Mouse (Mus musculus) adrenal gland, postnatal 14 days (tissue): ENCODE measurements around the gene Ppfibp2. TPM values are rescaled to one million over a fixed set of nuclear protein-coding genes. Genes with fewer than 3 reads are reported as not detected.

Source experiments
- DNase-seq: peaks from one replicate; pipeline ENCODE4 v3.0.0; 2021; ENCODE audit warnings: mixed read lengths
- total RNA-seq: library from RNA; stranded (reverse); gene quantifications from 2 replicates; pipeline ENCODE4 v1.2.3, GENCODE M21; 2021

The Ppfibp2 gene
- total RNA-seq, 1 experiment from 2014 or later = 7.8 TPM

DNA sequence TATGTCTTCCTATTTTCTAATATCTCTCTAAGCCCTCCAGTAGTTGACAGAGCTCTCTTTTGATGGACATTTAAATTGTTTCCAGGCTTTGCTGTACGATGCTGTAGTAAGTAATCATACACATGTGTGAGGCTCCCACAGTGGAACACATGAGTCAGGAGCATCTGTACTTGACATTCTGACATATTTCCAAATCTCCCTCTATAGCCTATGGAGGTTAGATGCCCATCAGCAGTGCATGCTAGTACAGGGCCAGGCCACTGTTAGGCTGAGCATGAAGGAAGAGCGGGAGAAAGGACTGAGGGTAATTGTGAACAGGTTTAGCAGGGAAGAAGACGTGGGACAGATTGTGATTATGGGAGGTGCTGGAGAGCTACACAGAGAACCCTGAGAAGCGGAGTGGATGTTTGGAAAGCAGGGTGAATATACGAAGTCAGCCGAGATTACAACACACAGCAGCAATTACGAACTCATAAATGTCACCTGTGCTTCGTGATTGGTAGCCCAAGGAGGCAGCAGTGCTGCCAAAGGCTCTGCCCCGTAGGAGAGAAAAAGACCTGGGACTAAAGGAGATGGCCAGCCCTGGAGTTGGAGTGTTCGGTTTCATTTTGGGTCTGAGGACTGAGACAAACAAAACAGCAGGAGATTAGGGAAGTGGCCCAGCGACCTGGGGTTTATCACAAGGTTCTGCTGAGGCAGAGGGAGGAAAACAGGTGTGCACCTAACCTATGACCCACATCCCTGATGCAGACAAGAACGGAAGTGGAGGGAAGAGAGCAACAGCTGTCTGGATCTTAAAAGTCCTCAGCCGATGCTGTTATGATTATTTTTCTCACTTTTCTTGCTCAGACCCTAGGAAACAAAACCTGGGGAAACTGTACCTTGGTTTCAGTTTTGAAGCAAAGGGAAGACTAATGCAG is 107.7 kb downstream of the Ppfibp2 start:
- no peak for DNase-seq

DNA sequence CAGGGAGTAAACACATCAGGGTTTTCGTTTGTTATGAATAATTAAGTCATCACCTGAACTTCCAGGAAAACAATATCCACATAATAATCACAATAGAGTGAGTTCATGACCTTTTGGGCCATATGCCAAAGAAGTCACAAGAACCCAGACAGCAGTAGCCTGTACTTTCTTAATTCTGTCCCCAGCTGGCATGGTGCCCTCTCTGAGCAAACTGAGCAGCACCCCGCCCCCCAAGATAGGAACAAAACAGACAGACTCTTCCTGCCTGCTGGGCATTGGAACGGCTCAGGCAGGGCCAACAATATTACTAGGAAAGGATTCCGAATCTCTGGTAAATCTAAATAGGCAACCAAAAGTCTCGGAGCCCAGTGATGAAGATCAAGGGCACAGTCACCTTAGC is 110.9 kb downstream of the Ppfibp2 start:
- peak; percentile 54 for DNase-seq

DNA sequence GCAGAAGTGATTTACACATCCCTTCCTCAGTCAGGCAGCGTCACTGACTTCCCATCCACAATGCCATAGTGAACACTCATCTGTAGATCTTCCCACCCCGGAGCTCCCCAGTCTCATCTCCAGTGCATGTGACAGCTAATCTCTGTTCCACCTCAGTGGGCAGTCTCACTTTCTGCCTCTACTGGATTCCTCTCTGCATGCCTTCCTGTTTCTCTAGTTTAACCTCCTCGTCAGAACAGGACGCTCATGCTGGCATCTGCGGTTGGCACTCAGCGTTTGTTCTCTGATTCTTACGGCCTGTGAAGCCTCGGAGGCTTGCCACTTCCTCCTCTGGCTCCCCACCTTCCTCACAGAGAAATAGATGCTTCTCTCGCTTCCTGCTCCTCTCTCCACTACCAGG is 112.6 kb downstream of the Ppfibp2 start:
- no peak for DNase-seq

DNA sequence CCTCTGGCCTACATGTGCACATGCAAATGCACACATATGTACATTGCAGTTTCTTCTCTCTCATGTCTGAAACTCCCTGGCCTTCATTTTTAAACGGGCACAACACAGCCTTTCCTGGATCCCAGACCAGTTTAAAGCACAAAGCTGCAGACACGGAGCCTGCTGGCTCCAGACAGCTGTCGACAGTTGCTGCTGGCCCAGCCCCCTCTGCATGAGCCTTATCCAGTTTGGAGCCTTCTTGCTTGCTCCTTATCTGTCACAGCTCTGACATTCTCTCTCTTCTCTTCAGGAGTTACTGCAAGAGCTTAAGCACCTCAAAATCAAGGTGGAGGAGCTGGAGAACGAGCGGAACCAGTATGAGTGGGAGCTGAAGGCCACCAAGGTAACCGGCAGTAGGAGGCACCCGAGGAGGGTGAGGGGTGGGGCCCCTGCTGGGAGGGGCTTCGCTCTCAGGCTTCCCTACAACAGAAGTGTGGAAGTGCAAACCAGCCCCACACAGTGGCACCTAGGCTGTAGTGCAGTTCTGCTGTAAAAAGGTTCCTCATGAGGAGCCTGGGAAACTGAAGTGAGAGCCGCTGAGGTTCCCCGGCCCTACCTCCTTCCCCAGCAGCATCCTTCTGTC is 113.6 kb downstream of the Ppfibp2 start:
- peak; percentile 85 for DNase-seq

DNA sequence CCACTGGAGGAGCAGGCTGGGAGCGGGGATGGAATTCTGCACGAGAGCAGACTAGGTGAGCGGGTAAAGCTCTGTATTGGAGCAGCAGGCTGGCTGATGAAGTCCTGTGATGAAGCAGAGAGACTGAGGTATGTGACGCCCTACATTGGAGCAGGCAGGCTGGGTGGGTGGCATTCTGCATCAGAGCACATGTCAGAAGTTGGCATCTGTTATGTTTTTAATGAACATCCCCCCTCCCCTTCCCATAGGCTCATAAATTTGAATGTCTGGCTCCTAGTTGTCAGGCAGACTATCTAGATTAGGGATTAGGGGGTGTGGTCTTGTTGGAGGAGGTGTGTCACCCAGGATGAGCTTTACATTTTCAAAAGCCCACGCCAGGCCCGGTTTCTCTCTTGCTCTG is 117.7 kb downstream of the Ppfibp2 start:
- no peak for DNase-seq

DNA sequence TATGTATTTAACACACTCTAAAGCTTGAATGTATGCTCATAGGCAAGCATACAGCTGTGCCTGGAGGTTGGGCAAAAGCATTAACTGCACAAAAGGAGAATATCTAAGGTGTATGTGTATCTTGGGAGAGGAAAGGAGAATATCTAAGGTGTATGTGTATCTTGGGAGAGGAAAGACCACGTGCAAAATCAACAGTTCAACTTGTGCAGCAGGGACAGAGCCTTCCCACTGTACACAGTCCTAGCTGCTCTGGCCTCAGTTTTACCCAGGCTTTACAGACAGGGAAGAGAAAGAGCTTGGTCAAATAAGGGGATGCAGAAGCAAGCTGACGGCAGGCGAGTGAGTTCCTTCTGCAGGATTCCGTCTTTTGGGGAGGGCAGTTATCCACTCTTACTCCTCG is 119.1 kb downstream of the Ppfibp2 start:
- DNase-seq = no peak

DNA sequence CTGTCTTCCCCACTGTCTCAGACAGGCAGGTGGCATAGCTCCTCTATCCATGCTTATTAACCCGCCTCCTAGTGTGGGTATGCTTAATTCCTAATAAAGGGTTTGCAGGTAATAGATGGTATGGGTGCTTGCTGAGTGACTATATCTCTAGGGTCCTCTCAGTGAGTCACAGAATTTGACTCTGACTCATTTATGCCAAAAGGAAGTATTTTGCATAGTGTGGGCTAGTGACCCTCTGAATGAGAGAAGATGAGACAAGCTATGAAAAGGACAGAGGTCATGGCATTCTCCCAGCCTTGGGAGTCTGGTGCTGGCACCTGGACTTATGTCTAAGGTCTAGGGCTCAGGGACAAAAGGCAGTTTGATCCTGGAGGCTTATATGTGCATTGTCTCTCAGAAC is 125.8 kb downstream of the Ppfibp2 start:
- no peak for DNase-seq

DNA sequence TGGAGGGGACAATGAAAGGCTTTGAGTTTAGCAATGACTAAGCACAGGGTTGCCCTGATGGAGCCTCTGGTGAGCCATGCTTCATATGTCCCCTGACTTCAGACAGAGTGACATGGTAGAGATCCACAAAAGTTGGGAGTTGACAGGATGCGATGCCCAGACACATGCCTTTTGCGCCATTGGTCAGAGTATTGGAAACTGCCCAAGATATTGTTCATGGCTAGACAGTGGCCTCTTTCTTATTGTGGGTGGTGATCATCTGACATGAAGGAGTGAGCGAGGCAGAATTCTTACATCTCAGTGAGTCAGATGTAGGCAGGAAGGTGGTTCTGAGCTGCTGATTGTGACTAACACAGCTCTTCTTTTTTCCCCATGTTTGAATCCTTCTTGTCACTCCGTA is 127.5 kb downstream of the Ppfibp2 start:
- DNase-seq = no peak

DNA sequence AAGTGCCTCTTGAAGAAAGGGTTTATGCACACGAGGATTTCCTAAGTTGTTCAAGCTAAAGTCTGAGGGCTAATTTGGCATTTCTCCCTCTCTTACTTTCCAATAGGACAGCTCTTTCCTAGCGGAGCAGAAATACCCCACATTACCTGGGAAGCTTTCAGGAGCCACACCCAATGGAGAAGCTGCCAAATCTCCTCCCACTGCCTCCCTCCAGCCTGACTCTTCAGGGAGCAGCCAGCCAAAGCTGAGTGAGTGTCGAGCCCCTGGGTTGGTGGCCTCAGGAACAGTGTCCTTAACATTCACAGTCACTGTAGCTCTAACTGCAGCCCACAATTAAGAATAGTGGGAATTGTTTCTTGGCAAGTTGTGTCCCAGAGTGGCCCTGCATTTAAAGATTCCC is 132.5 kb downstream of the Ppfibp2 start:
- no peak for DNase-seq

DNA sequence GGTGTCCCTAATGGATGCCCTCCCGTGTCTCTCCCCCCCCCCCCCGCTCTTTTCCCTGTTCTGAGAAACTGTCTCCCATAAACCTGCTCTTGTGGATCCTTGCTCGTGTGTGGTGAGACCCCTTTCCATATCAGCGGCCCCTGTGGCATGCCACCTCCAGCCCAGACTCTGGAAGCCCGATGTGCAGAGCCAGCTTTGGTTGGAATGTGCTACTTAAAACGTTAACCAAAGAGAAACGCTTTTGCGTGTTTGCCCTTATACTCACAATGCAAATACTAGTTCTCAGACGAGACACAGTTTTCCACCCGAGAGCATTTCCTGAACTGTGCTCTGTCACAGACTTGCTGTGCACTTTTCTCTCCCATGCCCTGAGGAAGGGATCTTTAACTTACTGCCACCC is 135.6 kb downstream of the Ppfibp2 start:
- DNase-seq = no peak

DNA sequence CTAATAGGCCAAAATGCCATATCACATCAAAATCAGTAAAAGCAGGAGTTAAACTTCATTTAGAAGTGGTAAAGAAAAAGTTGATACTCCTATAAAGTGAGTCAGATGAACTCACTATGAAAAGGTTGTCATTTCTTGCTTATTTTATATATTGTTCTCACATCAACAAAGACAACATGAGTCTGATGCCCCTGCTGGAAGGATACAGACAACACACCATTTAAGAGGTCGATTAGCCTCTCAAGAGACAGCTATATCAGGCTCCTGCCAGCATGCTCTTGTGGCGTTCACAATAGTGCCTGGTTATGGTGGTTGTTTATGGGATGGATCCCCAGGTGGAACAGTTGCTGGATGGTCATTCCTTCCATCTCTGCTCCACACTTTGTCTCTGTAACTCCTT is 138.2 kb downstream of the Ppfibp2 start:
- no peak for DNase-seq

DNA sequence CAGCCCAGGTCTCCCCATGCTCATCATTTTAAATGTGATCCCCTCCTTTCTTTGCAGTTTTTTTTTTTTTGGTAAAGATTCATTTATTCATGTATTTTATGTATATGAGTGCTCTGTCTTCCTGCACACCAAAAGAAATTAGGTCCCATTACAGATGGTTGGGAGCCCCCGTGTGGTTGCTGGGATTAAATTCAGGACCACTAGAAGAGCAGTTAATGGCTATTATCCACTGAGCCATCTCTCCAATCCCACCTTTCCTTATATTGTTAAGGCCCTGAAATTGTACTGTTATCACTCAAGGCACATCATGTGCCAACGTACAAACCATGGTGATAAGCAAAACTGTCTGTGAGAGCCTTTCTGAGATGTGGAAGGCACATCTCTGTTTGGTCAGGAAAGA is 143.7 kb downstream of the Ppfibp2 start:
- peak; percentile 29 for DNase-seq

DNA sequence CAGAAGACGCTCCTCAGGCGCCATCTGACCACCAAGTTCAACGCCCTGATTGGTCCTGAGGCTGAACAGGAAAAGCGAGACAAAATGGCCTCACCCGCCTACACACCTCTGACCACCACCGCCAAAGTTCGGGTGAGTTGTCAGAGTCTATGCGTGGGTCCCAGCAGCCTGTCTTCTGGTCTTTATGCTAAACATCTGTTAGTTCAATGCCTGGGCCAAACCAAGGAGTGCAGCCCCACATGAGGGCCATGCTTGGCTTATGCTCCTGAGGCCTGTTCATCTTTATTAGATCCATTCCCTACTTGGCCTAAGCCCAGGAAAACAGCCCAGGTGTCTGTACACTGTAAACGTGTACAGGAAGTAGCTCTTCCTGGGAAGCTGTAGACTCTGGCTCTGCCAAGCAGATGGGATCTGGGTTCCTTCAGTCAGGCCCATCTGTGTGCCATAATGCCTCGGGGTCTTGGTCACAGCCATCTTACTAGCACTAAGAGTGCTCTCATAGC is 148.0 kb downstream of the Ppfibp2 start:
- DNase-seq = no peak

DNA sequence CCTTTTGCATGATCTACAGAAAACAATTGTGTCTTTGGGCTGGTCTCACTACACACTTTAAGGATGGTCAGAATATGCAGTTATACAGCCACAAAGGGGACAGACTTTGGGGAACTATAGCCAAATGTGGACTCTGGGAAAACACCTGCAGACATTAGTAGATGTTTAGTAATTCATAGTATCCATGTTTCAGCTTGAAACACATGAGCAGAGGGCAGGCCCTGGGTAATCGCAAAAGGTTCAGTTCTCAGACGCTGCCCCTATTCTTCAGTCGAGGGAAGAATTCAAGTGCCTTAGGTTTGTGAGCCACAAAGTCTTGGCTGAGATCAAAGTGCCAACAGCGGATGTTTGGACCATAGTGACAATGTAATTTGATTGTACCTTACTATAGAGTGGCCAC is 149.4 kb downstream of the Ppfibp2 start:
- no peak for DNase-seq

DNA sequence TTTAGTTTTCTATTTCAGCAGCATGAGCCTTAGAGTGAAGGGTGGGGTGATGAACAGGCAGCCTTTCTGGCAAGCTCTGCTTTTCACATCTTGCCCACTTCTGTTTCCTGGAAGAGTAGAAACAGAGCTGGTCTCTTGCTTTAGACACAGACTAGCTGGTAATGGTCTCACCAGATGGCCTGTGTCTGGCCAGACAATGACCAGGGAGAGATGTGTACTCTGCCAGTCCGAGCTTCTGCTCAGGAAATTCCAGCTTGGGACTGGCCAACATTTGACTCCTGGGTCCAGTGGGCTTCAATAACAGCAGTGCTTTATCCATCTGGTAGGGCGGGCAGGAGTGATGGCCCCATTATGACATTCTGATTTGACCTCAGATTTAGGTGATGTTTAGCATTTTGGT is 150.1 kb downstream of the Ppfibp2 start:
- DNase-seq = no peak

DNA sequence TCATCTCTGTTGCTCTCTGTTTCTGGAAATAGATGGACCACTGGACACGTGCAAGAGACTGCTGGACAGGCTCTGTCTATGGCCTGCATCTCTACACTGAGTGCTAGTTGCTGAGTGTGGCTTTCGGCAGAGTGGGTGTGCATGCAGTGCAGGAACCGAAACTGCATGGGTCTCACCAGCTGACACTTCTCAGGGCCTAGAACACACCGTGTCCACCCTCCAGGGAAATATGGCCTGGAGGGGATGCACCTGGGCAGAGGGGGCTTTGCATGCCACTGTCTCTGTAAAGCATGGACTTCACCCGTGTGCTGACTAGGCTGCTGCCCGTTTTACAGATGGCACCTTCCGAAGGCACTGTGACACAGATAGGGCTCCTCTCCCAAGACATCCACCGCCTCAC is 151.0 kb downstream of the Ppfibp2 start:
- DNase-seq = no peak

DNA sequence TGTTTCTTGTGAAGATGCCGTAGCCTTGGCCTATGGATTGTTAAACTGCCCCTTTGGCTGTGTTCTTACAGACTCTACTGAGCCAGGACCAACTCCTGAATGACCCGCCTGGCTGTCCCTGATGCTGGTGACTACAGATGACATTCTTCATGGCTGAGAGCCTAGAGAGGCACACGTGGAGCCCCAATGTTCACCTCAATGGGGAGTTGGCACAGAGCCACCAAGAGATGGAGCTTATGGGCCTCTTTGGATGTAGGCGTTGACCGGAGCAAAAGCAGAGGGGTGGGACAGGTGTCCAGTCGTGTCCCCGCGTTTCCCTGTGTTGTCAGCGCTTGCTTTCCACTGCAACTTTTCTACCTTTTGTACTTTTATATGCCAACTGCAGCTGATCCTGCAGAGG is 152.5 kb downstream of the Ppfibp2 start:
- no peak for DNase-seq

DNA sequence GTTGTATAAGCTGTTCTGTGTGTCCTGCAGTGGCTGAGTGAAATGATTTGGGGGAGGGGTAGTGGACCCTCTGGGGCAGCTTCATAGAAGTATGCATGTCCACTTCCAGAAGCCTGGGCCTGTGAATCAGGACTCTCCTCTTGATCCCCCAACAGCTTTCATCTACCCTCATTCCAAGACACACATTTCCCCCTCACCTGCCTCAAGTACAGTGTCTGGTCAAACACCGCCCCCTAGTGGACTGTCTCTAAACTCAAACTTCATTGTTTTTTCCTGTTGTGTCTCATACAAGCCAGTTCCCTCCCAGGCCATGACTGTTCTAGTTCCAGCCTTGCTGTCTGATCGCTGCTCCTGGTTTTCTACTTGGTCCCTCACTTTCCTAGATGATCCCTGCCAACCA is 152.9 kb downstream of the Ppfibp2 start:
- peak; percentile 80 for DNase-seq

DNA sequence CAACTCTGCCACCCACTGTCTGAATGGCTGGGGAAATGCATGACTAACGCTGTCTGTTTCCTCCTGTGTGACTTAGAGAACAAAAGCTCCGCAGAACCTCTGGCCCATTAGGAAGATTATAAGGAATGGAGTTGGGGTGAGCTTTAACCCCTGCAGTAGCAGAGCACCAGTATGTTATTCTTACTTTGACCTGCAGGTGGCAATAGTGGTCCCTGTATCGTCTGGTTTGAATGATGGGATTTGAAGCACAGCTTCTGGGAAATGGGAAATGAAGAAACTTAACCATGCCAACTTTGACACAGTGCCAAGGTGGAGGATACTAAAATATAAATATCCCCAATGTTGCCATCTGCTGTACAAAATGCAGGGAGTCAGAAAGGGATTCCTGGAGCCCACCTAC is 154.3 kb downstream of the Ppfibp2 start:
- DNase-seq = peak; percentile 38

DNA sequence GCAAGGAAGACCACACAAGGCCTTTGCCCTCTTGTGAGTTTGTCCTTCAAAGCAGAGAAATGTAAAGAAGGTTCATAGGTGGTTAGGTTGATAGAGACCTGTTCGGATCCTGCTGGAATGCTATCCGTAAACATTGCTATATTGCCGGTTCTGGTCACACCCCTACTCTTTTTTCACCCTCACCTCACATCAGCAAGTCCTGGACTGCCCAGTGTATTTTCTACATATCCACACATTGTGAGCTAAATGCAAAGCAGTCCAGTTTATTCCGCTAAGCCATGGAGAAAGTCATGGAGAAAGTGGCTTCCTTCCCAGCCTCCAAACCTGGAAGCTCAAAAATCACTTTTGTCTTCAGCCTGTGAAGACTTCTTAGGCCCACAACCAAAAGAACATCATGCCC is 154.7 kb downstream of the Ppfibp2 start:
- DNase-seq = no peak

DNA sequence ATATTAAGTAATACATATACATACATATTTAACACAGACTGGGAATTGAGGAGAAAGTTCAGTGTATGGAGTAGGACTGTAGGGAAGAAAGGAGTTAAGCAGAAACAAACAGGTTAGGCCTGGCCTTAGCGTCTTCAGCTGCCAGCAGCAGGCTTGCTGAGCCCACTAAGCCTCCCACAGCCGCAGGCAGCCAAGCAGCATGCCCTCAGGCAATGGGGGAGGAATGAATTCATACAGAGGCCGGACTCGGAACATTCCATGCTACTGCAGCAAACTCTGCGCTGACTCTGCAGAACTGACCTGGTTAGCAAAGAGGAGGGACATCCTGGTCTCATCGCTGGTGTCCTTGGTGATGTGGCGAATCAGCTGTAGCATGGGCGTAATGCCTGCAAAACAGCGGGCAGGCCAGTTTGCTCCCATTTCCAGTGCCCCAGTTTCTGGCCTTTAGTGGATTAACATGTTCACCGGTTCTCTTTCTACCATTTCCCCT is 157.1 kb downstream of the Ppfibp2 start:
- DNase-seq = no peak

DNA sequence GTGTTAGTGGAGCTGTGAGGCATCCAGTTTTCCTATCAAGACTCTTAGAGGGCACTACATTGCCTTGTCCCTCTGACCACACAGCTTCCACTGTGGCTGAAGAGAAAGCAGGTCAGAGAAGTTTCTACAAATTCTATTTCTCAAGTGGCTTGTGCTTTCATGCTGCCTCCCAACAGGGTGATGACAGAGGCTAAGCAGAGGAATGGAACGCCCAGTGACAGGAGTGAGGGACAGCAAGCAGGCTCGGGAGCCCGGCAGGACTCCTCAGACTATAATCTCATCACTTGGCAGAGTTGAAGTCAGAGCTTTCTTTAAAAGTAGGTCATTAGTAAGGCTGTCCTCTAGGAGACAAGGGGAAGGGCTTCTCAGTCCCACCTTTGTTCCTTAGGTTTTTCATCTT is 160.9 kb downstream of the Ppfibp2 start:
- no peak for DNase-seq

DNA sequence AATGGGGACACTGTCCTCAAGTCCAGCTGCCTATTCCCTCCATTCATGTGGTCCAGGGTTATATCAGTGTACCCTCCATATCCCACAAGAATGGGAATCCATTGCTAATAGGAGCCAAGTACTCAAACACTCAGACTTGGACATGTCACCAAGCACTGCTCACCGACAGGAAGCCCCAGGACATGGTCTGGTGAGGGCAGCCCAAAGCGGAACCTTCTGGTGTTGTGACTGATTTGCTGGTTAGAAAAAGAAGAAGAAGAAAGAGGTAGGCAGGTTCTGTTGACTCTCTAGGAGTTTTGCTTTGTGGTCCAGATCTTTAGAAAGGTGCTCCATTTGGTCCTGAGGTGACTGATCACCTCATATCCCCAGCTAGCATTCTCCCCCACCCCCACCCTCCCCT is 161.7 kb downstream of the Ppfibp2 start:
- DNase-seq = no peak
